Mouse (Mus musculus): ENCODE data around the gene Arhgap5. TPM values are rescaled to one million over a fixed set of nuclear protein-coding genes. Genes with fewer than 3 reads are reported as not detected.

Gene Arhgap5
- total RNA-seq (2018; cell fraction: chromatin; rRNA removed): 10 to 100 TPM; 11.8 to 60.6 (median 32.4) TPM
- total RNA-seq (2018; cell fraction: cytosol; rRNA removed): 10 to 100 TPM; 12.2 to 25.6 (median 19.7) TPM
- 10 to 100 TPM; 16.0 to 51.2 (median 27.9) TPM for total RNA-seq (2018; cell fraction: nucleus; rRNA removed)
- polyA plus RNA-seq (2018): 11.5 to 14.6 TPM (median 12.3 TPM) in 3 replicates

DNA sequence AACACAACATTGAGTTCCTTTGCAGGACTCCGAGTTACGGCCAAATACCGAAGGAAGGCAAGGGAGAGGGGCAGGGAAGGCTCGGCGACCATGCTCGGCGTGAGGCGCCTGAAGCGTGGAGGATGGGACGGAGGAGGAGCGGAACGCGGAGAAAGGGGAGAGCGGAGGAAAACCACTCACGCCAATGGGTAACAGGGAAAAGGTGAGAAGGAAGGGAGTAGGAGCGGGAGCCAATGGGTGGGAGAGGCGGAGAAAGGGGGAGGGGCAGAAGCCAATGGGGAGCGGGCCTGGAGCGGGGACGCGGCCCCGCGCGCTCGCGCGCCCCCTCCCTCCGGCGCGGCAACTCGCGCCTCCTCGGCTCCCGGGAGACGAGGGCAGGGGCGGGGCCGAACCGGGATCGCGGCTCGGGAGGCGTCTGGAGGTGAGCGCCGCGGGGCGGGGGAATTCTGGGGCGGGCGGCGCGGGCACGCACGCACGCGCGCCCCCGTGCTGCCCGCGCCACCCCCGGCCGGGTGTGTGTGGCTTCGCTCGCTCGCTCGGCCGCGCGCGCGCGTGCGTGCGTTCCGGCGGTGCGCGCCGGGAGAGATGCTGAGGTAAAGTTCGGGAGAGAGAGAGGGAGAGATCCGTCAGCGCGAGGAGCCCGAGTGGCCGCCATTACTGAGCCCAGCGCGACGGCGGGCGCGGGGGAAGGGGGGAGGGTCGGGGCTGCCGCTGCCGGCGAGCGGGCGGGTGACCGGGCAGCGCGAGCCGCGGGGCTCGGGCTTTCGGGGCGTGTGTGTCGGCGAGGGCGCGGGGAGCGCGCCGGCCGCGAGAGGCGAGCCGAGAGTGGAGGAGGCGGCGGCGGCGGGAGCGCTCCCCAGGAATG, at the start of gene Arhgap5:
Arhgap5 (plus strand) TSS at position 517 of the 865 bp plus-strand sequence.
- Histone ChIP-seq H3K27ac (peak within 1 kb of the TSS; percentile 58), H3K4me3 (ENCODE audit: inconsistent target) (peak within 1 kb of the TSS; percentile 67), H3K36me3 (ENCODE audit: inconsistent target) (no peaks in the 10 kb centered on the region), H3K79me2 (ENCODE audit: inconsistent target) (peaks cover 38% of the 10 kb centered on the region)
- WGBS (ENCODE audit: missing documents): under 1% methylated on average over 70 of the region's 119 CpGs

DNA sequence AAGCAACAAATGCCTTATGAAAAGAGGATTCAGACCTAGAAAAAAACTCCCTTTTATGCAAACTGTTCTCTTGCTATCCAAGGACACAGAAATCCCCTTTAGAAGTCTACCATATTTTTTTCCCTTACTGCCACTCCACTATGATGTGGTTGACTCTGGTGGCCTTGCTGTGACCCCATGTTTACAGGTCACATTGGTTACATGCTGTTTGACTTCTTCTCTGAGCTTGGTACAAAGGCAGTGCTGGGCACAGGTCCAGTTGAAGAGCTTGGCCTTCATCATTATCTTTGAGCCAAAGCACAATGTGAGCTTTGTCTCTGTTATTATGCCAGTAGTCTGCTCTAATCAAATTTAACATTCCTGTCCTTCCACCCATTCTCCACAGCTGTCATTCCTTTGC, 39.2 kb upstream of the Arhgap5 start:
- Histone ChIP-seq H3K4me3 (ENCODE audit: inconsistent target) (no peak overlapping the region), H3K79me2 (ENCODE audit: inconsistent target) (no peaks in the 10 kb centered on the region), H3K36me3 (ENCODE audit: inconsistent target) (no peaks in the 10 kb centered on the region), H3K27ac (no peak overlapping the region)

DNA sequence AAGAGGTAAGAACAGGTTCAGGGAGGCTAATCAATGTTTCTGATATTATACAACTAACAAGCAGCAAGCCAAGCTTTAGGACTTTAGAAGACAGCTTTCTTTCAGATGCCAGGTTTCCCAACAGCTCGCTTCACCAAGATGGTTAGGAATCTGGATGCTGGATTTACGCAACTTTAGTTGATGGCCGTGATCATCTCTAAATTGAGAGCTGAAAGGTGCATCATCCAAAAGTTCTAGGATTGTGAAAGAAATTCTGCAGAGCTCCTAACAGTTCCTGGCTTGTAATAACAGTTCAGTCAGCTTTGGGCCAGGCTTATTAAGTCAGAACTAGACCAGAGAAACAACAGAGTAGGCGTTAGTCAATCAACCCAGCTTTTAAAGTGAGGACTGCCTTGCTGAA, 32.2 kb upstream of the Arhgap5 start:
- H3K27ac ChIP-seq: no peak overlapping the region
- 85% methylated on average over 4 of the region's 4 CpGs for WGBS (ENCODE audit: missing documents)
- no peak overlapping the region for H3K4me3 ChIP-seq (ENCODE audit: inconsistent target)
- H3K79me2 ChIP-seq (ENCODE audit: inconsistent target): no peaks in the 10 kb centered on the region
- H3K36me3 ChIP-seq (ENCODE audit: inconsistent target): no peaks in the 10 kb centered on the region

DNA sequence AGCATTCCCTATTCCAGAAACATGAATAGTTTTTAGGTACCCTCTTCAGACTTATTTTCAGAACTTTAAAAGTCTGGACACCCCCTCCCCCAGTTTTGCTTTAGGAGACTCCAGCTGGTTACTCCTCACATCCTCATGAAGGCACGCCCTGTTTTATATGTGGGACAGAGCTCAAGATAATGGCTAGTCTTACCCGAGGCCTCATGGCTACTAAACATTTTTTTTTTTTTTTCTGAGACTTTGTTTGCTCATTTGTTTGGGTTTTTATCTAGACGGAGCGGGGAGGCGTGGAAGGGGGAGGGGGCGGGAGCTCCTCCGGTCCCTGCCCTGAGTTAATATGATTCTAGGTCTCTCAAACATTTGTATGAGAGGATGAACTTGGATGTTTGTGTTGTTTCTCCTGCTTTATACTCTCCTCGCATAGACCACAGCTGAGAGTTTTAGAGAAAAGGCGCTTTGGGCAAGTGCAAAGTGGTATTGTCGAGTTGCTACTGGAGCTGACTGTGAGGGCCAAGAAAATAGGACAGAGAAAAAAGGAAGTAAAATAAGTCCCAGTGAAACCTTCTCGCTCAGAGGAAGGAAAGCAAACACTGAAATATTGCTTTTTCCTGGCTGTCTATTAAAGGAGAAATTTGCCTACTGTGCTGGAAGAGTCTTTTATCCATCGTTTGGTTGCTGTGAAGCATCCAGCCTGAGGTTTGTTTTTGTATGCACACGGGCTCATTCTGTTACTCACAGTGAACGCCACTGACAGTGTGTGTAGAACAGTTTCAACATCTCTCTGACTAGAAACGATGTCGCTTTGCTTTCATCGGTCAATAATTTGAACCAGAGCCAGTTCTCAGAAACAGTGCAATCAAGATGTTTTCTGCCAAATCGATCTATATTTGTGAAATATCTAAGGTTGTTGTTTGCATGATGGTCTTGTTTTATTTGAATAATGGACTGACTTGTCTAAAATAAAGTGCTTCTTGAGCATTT, 29.5 kb upstream of the Arhgap5 start:
- H3K36me3 ChIP-seq (ENCODE audit: inconsistent target): no peaks in the 10 kb centered on the region
- WGBS (ENCODE audit: missing documents): 52% methylated on average over 18 of the region's 18 CpGs
- H3K4me3 ChIP-seq (ENCODE audit: inconsistent target): no peak overlapping the region
- no peaks in the 10 kb centered on the region for H3K79me2 ChIP-seq (ENCODE audit: inconsistent target)
- no peak overlapping the region for H3K27ac ChIP-seq

DNA sequence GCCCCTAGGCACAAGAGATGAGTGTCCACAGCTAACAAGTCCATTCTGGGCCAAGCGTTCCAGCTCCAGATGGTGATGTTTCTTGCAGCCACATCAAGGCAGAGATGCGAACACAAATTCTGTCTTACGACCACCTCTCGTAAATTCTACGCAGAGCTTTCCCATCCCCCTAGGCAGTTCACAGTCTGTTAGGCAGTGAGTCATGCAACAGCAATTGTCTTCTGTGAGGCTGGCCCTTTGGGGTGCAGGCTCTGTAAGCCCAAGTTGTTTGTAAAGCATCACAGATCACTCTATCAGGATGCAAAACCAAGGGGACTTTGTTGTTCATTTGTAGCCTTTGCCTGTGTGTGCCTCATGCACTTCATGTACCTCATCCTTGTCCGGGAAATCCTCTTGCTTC, 27.7 kb upstream of the Arhgap5 start:
- Histone ChIP-seq H3K27ac (no peak overlapping the region), H3K4me3 (ENCODE audit: inconsistent target) (no peak overlapping the region), H3K79me2 (ENCODE audit: inconsistent target) (no peaks in the 10 kb centered on the region), H3K36me3 (ENCODE audit: inconsistent target) (no peaks in the 10 kb centered on the region)
- WGBS (ENCODE audit: missing documents): 95% methylated on average over 6 of the region's 6 CpGs

DNA sequence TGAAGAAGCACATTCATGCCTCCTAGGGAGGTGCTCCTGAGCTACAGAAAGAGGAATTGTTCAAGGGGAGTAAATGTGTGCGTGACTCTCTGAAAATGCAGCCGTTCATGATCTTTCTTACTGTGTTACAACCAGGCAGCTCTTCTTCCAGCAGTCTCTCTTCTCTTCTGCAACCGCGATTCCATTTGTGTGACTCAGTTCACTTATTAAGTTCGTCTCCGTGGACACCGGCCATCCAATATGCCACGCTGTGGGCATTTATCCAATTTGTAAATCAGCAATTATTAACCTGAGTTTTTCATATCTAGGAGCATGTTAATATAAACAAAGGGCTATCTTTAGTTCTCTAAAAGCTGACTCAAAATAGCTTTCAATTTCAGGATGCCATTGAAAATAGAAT, 25.2 kb upstream of the Arhgap5 start:
- H3K4me3 ChIP-seq (ENCODE audit: inconsistent target): no peak overlapping the region
- H3K27ac ChIP-seq: no peak overlapping the region
- no peaks in the 10 kb centered on the region for H3K79me2 ChIP-seq (ENCODE audit: inconsistent target)
- WGBS (ENCODE audit: missing documents): 95% methylated on average over 8 of the region's 8 CpGs
- no peaks in the 10 kb centered on the region for H3K36me3 ChIP-seq (ENCODE audit: inconsistent target)

DNA sequence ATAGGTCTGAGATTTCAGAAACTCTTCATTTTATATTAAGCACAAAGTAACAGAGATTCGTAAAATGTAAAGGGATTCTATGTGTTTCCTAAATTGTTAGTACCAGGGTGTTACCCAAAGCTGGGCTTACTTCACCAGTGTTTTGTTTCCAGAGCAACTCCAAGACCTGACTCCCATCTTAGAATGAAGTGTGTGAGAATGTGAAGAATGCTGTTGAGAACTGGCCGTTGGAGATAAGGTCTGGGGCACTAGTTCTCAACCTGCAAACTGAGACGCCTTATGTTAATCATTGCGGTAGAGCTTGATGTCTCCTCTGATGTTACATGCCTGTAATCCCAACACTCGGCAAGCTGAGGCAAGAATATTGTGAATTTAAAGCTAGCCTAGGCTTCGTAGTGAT, 24.4 kb upstream of the Arhgap5 start:
- Histone ChIP-seq H3K36me3 (ENCODE audit: inconsistent target) (no peaks in the 10 kb centered on the region), H3K79me2 (ENCODE audit: inconsistent target) (no peaks in the 10 kb centered on the region), H3K27ac (no peak overlapping the region), H3K4me3 (ENCODE audit: inconsistent target) (no peak overlapping the region)
- 97% methylated on average over 6 of the region's 6 CpGs for WGBS (ENCODE audit: missing documents)

DNA sequence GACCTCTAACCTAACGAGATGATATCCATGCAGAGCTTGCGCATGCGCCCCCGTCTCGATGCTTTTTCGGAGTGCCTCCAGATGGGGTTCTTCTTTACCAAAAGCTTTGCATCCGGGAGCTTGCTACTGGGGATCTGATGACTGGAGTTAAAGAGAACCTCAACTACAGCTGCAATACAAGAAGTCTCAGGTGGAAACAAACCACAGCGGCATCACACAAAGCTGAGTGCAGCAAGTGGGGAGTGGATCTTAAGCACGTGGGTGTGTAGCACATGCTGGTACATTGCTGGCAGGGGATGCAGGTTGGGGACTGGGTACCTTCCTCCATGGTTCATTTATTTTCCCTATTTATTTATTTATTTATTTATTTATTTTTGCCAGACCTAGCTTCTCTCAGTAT, 22.9 kb upstream of the Arhgap5 start:
- H3K79me2 ChIP-seq (ENCODE audit: inconsistent target): no peaks in the 10 kb centered on the region
- 85% methylated on average over 9 of the region's 9 CpGs for WGBS (ENCODE audit: missing documents)
- H3K4me3 ChIP-seq (ENCODE audit: inconsistent target): no peak overlapping the region
- H3K27ac ChIP-seq: no peak overlapping the region
- H3K36me3 ChIP-seq (ENCODE audit: inconsistent target): no peaks in the 10 kb centered on the region

DNA sequence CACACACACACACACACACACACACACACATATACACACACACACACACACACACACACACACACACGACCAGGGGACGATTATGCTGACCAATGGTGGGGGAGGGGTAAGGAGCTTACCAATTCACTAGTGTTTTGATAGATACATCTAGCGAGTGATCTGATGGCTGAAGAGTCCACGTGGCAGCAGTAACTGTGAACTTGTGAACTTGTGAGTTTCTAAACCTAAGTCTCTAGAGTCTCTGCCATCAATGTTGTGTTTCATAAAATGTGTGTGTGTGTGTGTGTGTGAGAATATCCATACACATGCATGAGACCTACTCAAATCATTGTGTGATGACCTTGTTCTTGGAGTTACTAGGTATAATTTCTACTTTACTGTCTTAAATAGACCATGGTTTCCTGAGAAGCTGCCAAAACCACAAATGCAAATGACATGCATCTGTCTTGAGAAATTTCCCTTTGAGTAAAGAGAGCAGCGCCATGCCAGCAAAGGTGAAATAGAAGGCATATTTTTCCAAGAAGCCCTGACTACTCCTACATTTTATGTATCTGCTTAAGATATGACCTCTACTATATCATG, 21.7 kb upstream of the Arhgap5 start:
- 40% methylated on average over 3 of the region's 5 CpGs for WGBS (ENCODE audit: missing documents)
- Histone ChIP-seq H3K27ac (no peak overlapping the region), H3K36me3 (ENCODE audit: inconsistent target) (no peaks in the 10 kb centered on the region), H3K4me3 (ENCODE audit: inconsistent target) (no peak overlapping the region), H3K79me2 (ENCODE audit: inconsistent target) (no peaks in the 10 kb centered on the region)

DNA sequence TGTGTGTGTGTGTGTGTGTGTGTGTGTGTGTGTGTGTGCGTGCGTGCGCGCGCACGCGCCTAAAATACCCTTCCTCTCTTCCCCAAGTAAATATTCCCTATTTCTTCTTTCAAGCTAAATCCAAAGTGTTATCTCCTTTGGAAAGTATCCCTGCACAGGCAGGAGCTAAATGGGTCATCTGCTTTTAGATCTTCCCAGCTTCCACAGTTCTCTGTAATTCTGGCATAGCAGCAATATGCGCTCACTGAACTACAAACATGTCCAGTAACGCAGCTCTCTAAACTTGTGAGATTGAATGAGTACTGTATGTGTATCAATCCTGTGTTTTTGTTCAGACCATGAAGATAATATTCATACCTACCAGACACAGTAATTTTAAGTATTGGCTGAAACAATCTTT, 20.6 kb upstream of the Arhgap5 start:
- Histone ChIP-seq H3K4me3 (ENCODE audit: inconsistent target) (no peak overlapping the region), H3K79me2 (ENCODE audit: inconsistent target) (no peaks in the 10 kb centered on the region), H3K36me3 (ENCODE audit: inconsistent target) (no peaks in the 10 kb centered on the region), H3K27ac (no peak overlapping the region)
- WGBS (ENCODE audit: missing documents): 96% methylated on average over 2 of the region's 9 CpGs

DNA sequence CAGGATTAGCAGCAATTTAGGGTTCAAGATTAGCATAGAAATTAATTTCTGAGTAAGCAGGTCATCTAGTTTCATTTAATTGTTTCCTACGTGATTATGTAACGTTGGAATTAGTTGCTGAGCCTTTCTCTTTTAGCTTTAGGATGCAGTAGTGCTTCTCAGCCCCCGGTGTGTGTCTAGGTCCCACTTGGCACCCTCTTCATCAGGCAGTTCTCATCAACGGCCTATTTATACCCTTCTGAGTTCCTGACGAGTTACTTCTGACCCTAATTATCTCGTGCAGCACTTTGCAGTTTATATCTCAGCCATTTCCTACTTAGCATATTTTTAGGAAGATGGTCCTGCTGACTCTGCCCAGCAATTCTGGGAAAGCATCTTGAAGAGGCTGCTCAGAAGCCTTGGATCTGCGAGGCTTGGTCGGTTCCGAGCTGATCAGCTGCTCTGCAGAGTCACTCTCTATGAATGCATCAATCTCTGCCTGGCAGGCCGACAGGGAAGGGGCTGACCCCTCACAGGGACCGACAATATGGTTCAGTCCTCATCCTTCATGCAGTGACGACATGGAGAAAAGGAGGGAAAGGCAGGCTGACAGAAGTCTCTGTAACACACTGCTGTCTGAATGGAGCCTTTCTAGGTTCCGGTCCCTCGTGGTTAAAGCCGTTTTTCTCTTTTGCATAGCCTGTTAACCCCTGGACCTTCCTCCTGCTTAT, 15.4 kb upstream of the Arhgap5 start:
- 85% methylated on average over 14 of the region's 15 CpGs for WGBS (ENCODE audit: missing documents)
- H3K4me3 ChIP-seq (ENCODE audit: inconsistent target): no peak overlapping the region
- no peak overlapping the region for H3K27ac ChIP-seq
- no peaks in the 10 kb centered on the region for H3K79me2 ChIP-seq (ENCODE audit: inconsistent target)
- H3K36me3 ChIP-seq (ENCODE audit: inconsistent target): no peaks in the 10 kb centered on the region

DNA sequence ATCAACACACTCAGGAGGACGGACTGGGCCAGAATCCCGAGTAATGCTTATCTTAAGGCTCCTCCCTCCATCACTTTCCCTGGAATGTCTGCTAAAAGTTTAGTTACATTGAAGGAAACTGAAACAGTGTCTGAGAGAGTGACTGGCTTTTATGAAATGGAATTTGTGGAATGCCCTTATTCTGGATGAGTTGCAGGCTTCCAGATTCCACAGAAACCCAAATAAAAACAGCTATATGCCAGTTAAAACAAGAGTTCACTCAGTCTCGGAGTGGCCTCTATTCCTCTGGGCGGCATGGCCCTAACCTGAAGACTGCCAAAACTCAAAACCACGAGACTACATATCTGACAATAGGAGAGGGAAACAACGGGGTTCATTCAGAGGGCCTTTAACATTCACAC, 10.5 kb upstream of the Arhgap5 start:
- Histone ChIP-seq H3K27ac (no peak overlapping the region), H3K36me3 (ENCODE audit: inconsistent target) (no peaks in the 10 kb centered on the region), H3K4me3 (ENCODE audit: inconsistent target) (no peak overlapping the region), H3K79me2 (ENCODE audit: inconsistent target) (no peaks in the 10 kb centered on the region)
- 85% methylated on average over 6 of the region's 6 CpGs for WGBS (ENCODE audit: missing documents)

DNA sequence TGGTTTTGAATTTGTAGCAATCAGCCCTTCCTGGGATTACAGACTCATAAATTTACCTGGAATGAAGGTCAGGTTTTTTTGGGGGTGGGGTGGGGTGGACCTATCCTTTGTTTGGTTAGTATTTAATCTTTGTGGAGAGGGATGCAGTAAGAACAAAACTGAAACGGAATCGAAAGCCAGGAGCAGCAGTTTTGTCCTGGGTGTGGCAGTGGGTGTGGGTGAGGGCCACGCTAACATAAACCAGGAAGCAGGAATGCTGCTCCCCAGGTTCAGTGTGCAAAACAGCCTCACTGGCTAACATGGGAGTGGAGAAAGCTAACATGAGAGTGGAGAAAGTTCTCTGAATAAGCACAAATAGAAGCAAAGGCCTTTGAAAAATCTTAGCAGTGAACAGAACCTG, 6.6 kb upstream of the Arhgap5 start:
- no peak overlapping the region for H3K27ac ChIP-seq
- no peak overlapping the region for H3K4me3 ChIP-seq (ENCODE audit: inconsistent target)
- no peaks in the 10 kb centered on the region for H3K79me2 ChIP-seq (ENCODE audit: inconsistent target)
- 82% methylated on average over 3 of the region's 3 CpGs for WGBS (ENCODE audit: missing documents)
- no peaks in the 10 kb centered on the region for H3K36me3 ChIP-seq (ENCODE audit: inconsistent target)

Measured in macrophage (primary cell).